Mouse (Mus musculus) embryo, embryonic 11.5 days (tissue): ENCODE data around the gene Angptl8.
"Not testable (repeated sequence)": the region's sequence is repeated elsewhere in the genome, so short reads cannot be mapped to it uniquely, and the experiment has no call there.

Experiments
- DNase-seq: peaks from one replicate; pipeline ENCODE4 v3.0.0-alpha.2; 2012; ENCODE audit warnings: low read depth, low spot score

The Angptl8 gene

GRCm38 (mm10) chr9:21835258-21835912 is at the start of gene Angptl8:
Angptl8 (plus strand) TSS chr9:21835510.
- DNase-seq = no peak

- DNase-seq = not testable (repeated sequence)
These were observed 49.0 kb upstream of the Angptl8 start for GRCm38 (mm10) chr9:21786309-21786708.

GRCm38 (mm10) chr9:21786906-21787305 is 48.4 kb upstream of the Angptl8 start:
- DNase-seq = peak; percentile 51

GRCm38 (mm10) chr9:21787654-21788053 is 47.7 kb upstream of the Angptl8 start:
- DNase-seq = no peak

GRCm38 (mm10) chr9:21788234-21788633 is 47.1 kb upstream of the Angptl8 start:
- DNase-seq = no peak

- DNase-seq = no peak
These were observed 43.4 kb upstream of the Angptl8 start for GRCm38 (mm10) chr9:21791861-21792260.

GRCm38 (mm10) chr9:21792644-21793043 is 42.7 kb upstream of the Angptl8 start:
- DNase-seq = no peak

GRCm38 (mm10) chr9:21793507-21793906 is 41.8 kb upstream of the Angptl8 start:
- not testable (repeated sequence) for DNase-seq

GRCm38 (mm10) chr9:21794344-21794834 is 40.9 kb upstream of the Angptl8 start:
- no peak for DNase-seq

- DNase-seq = no peak
These were observed 40.4 kb upstream of the Angptl8 start for GRCm38 (mm10) chr9:21794925-21795324.

GRCm38 (mm10) chr9:21795579-21795978 is 39.7 kb upstream of the Angptl8 start:
- DNase-seq = no peak

- no peak for DNase-seq
These were observed 39.1 kb upstream of the Angptl8 start for GRCm38 (mm10) chr9:21796259-21796658.

GRCm38 (mm10) chr9:21796919-21797318 is 38.4 kb upstream of the Angptl8 start:
- no peak for DNase-seq

GRCm38 (mm10) chr9:21797921-21798344 is 37.4 kb upstream of the Angptl8 start:
- peak; percentile 61 for DNase-seq

GRCm38 (mm10) chr9:21798345-21799009 is 36.8 kb upstream of the Angptl8 start, which contains the start of gene Kank2:
Kank2 (minus strand) TSS chr9:21798744.
- peak; percentile 76 for DNase-seq

GRCm38 (mm10) chr9:21799010-21799350 is 36.3 kb upstream of the Angptl8 start:
- no peak for DNase-seq

- DNase-seq = no peak
These were observed 34.2 kb upstream of the Angptl8 start for GRCm38 (mm10) chr9:21801121-21801520.

- no peak for DNase-seq
These were observed 33.7 kb upstream of the Angptl8 start for GRCm38 (mm10) chr9:21801591-21801990.

- peak; percentile 70 for DNase-seq
These were observed 31.2 kb upstream of the Angptl8 start for GRCm38 (mm10) chr9:21803986-21804644.

- no peak for DNase-seq
These were observed 28.9 kb upstream of the Angptl8 start for GRCm38 (mm10) chr9:21806363-21806762.

- no peak for DNase-seq
These were observed 28.3 kb upstream of the Angptl8 start for GRCm38 (mm10) chr9:21806976-21807375.

- DNase-seq = no peak
These were observed 26.7 kb upstream of the Angptl8 start for GRCm38 (mm10) chr9:21808561-21808960.

- no peak for DNase-seq
These were observed 24.1 kb upstream of the Angptl8 start for GRCm38 (mm10) chr9:21811170-21811569.
